Mouse (Mus musculus) stomach, postnatal 0 days (tissue): ENCODE measurements around the gene Sstr5.

Source experiments
- CTCF ChIP-seq: IDR thresholded peaks from 2 replicates; pipeline ENCODE4 v1.5.1; 2016; ENCODE audit warnings: antibody characterized with exemption, low read depth, mild to moderate bottlenecking, moderate library complexity
- EP300 ChIP-seq: optimal IDR thresholded peaks from 2 replicates; pipeline ENCODE3; 2016; ENCODE audit warnings: antibody characterized with exemption

DNA sequence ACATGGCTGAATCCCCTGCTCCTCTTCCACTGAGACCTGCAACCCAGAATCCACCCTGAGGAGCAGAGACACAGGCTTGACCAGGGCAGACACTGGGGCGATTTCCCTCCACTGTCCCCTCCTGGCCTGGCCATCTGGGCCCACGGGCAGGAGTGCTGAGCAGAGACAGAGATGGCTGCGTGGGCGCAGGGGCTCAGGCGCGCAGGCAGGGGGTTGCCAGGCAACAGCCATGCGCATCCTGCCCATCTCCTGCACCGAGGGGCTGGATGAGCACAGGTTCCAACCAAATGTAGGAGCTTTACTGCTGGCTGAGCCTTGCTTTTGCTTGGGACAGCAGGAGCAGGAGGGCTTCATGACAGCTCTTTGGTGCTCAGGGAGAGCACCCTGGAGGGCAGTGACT lies 40.5 kb downstream of the Sstr5 start:
- TF ChIP-seq EP300, result no peak
- no peak for TF ChIP-seq CTCF
